Mouse (Mus musculus) MEL (cell line): Measurements from ENCODE around the gene Dock3.
A peak's percentile ranks its signal among the peaks of the same experiment; 100 is the strongest.

Experiments used
- CTCF ChIP-seq, 3 experiments: IDR thresholded peaks in 2 of 3; conservative IDR thresholded peaks in 1 of 3; 2 replicates each; pipeline ENCODE4 v1.5.1; 2011 to 2012; ENCODE audit warnings: low read length in 3 of 3, low read depth in 2 of 3, mild to moderate bottlenecking in 2 of 3, improper control_type of control experiment in 1 of 3, inconsistent platforms in 1 of 3, mixed read lengths in 1 of 3, moderate library complexity in 1 of 3; ENCODE audit not compliant: control insufficient read depth in 1 of 3, insufficient read depth in 1 of 3, poor library complexity in 1 of 3, severe bottlenecking in 1 of 3
- E2F4 ChIP-seq: IDR thresholded peaks from 2 replicates; pipeline ENCODE4 v1.6.1; 2011; ENCODE audit warnings: low read depth, low read length, improper control_type of control experiment, borderline replicate concordance
- ELF1 ChIP-seq: IDR thresholded peaks from 2 replicates; pipeline ENCODE4 v1.6.1; 2014; ENCODE audit warnings: low read depth, mild to moderate bottlenecking, inconsistent platforms, low read length, improper control_type of control experiment, moderate library complexity
- HCFC1 ChIP-seq: IDR thresholded peaks from 2 replicates; pipeline ENCODE4 v1.6.1; 2012; ENCODE audit warnings: low read depth, mild to moderate bottlenecking, inconsistent platforms, low read length, improper control_type of control experiment, moderate library complexity
- KAT2A ChIP-seq: conservative IDR thresholded peaks from 2 replicates; pipeline ENCODE4 v1.6.1; 2012; ENCODE audit warnings: low read depth, low read length, improper control_type of control experiment, inconsistent platforms
- MXI1 ChIP-seq: IDR thresholded peaks from 2 replicates; pipeline ENCODE4 v1.6.1; 2011; ENCODE audit warnings: mild to moderate bottlenecking, low read depth, low read length, improper control_type of control experiment
- POLR2A ChIP-seq, 2 experiments: IDR thresholded peaks; 2 replicates each; pipeline ENCODE4 v1.6.1; 2011 to 2012; ENCODE audit warnings: low read length in 2 of 2, mild to moderate bottlenecking in 2 of 2, control low read depth in 1 of 2, improper control_type of control experiment in 1 of 2, low read depth in 1 of 2, moderate library complexity in 1 of 2; ENCODE audit not compliant: control insufficient read depth in 1 of 2, insufficient read depth in 1 of 2, poor library complexity in 1 of 2
- POLR2AphosphoS2 ChIP-seq: IDR thresholded peaks from 2 replicates; pipeline ENCODE4 v1.6.1; 2011; ENCODE audit warnings: low read length, improper control_type of control experiment

DNA sequence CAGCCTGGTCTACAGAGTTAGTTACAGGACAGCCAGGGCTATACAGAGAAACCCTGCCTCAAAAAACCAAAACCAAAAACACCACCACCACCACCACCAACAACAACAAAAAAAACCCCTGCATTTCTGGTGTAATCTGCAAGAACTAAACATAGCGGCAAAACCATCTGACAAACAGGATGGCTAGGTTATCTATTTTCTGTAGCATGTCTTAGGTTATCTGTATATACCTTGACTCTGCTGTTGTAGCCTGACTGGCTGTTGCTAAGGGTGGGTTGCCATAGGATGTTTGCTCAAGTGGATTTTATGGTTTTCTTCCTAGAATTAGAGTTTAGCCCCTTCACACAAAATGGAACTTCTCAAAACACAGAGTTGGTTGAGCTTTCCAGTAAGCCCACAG lies 38.1 kb upstream of the Dock3 start:
- TF ChIP-seq MXI1 (peak; percentile 40; the same call in 1 of the 2 replicates), KAT2A (no peak), E2F4 (no peak), HCFC1 (peak; percentile 35; the same call in 1 of the 2 replicates), POLR2AphosphoS2 (no peak), CTCF (IDR thresholded peaks at IDR 0.05 in 2 of 3, conservative IDR thresholded peaks at IDR 0.05 in 1 of 3; ENCODE audit: control insufficient read depth in 1 of 3, insufficient read depth in 1 of 3, low read depth in 2 of 3, low read length in 3 of 3, poor library complexity in 1 of 3, severe bottlenecking in 1 of 3) (no peak), POLR2A (IDR thresholded peaks at IDR 0.05; ENCODE audit: control insufficient read depth in 1 of 2, insufficient read depth in 1 of 2, low read depth in 1 of 2, low read length in 2 of 2, poor library complexity in 1 of 2) (no peak), ELF1 (no peak)
